Mouse (Mus musculus): Measurements from ENCODE around the gene Klhdc1. TPM values are rescaled to one million over a fixed set of nuclear protein-coding genes. Genes with fewer than 3 reads are reported as not detected.

Klhdc1 gene
- total RNA-seq, 4 experiments from 2014 or later: 5.8 to 10.7 (median 8.9) TPM

GRCm38 (mm10) chr12:69297411-69298150 is 56.6 kb downstream of the Klhdc1 start:
- DNase-seq: no peak

- DNase-seq: no peak
Observed at GRCm38 (mm10) chr12:69298281-69298680, 57.3 kb downstream of the Klhdc1 start.

GRCm38 (mm10) chr12:69299231-69299630 is 58.3 kb downstream of the Klhdc1 start:
- peak; percentile 70 for DNase-seq

- DNase-seq: no peak
Observed at GRCm38 (mm10) chr12:69299831-69300230, 58.9 kb downstream of the Klhdc1 start.

- DNase-seq: no peak
Observed at GRCm38 (mm10) chr12:69300391-69300790, 59.4 kb downstream of the Klhdc1 start.

GRCm38 (mm10) chr12:69302171-69302570 is 61.2 kb downstream of the Klhdc1 start:
- DNase-seq: no peak

- no peak for DNase-seq
Observed at GRCm38 (mm10) chr12:69304051-69304450, 63.1 kb downstream of the Klhdc1 start.

GRCm38 (mm10) chr12:69306333-69306732 is 65.4 kb downstream of the Klhdc1 start:
- no peak for DNase-seq

GRCm38 (mm10) chr12:69309659-69310058 is 68.7 kb downstream of the Klhdc1 start:
- DNase-seq: no peak

- no peak for DNase-seq
Observed at GRCm38 (mm10) chr12:69318431-69318830, 77.5 kb downstream of the Klhdc1 start.

- DNase-seq: no peak
Observed at GRCm38 (mm10) chr12:69331187-69331586, 90.2 kb downstream of the Klhdc1 start.

GRCm38 (mm10) chr12:69332147-69332546 is 91.2 kb downstream of the Klhdc1 start:
- no peak for DNase-seq

GRCm38 (mm10) chr12:69333547-69333946 is 92.6 kb downstream of the Klhdc1 start:
- no peak for DNase-seq

Other genes starting within 250 kb of the Klhdc1 start
- 1,000 to 10,000 TPM; 1,288 to 1,496 (median 1,367) TPM for gene Rps29, start 82.0 kb upstream of the Klhdc1 start, total RNA-seq (2022)
- not detected for gene Lrr1, start 72.4 kb upstream of the Klhdc1 start, total RNA-seq (2022)
- 100 to 1,000 TPM; 457 to 680 (median 548) TPM for gene Rpl36al, start 57.1 kb upstream of the Klhdc1 start, total RNA-seq (2022)
- 10 to 100 TPM; 59.8 to 89.4 (median 61.3) TPM for gene Mgat2, start 57.0 kb upstream of the Klhdc1 start, total RNA-seq (2022)
- 1 to 10 TPM; 5.1 to 8.0 (median 5.8) TPM for gene Gm49383, start 44.1 kb upstream of the Klhdc1 start, total RNA-seq (2022)
- 1 to 10 TPM in 3 of 4 experiments, under 1 TPM in 1; 0.94 to 2.2 (median 1.5) TPM for gene Dnaaf2, start 42.7 kb upstream of the Klhdc1 start, total RNA-seq (2022)
- gene Gm49384, start 36.9 kb upstream of the Klhdc1 start, total RNA-seq (2022): 1 to 10 TPM; 3.6 to 7.2 (median 5.3) TPM
- gene Pole2, start 13.0 kb upstream of the Klhdc1 start, total RNA-seq (2022): 1 to 10 TPM; 1.9 to 2.6 (median 2.4) TPM
- 10 to 100 TPM; 65.7 to 67.2 (median 67.0) TPM for gene Klhdc2, start 55.5 kb downstream of the Klhdc1 start, total RNA-seq (2022)
- 10 to 100 TPM; 41.6 to 80.5 (median 55.2) TPM for gene Nemf, start 116.0 kb downstream of the Klhdc1 start, total RNA-seq (2022)
- gene Arf6, start 131.0 kb downstream of the Klhdc1 start, total RNA-seq (2022): 100 to 1,000 TPM; 108 to 148 (median 117) TPM
- gene Gm9887, start 131.3 kb downstream of the Klhdc1 start, total RNA-seq (2022): under 1 TPM in 2 of 4 experiments, not detected in 2; 0.73 to 0.86 TPM

All from adrenal gland, adult 8-10 months (tissue).